Mouse (Mus musculus): ENCODE results near the gene Cep72.
"Not testable (repeated sequence)": the region's sequence is repeated elsewhere in the genome, so short reads cannot be mapped to it uniquely, and the experiment has no call there.

Cep72 gene

DNA sequence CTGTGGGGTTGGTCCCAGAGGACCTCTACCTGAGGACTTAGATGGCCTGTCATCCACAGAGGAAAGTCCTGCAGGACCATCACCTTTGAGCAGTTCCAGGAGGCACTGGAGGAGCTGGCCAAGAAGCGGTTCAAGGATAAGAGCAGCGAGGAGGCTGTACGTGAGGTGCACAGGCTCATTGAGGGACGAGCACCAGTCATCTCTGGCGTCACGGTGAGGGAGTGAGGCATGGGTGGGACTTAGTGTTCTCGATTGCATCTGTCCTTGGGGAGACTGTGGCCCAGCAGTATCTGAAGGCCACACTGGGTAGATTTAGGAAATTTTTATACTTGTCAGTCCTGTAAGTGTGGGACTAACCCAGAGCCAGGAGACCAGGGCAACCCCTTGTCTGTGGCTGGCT is 31.4 kb downstream of the Cep72 start:
- no peak for DNase-seq (ENCODE audit: low read depth, low spot score)

DNA sequence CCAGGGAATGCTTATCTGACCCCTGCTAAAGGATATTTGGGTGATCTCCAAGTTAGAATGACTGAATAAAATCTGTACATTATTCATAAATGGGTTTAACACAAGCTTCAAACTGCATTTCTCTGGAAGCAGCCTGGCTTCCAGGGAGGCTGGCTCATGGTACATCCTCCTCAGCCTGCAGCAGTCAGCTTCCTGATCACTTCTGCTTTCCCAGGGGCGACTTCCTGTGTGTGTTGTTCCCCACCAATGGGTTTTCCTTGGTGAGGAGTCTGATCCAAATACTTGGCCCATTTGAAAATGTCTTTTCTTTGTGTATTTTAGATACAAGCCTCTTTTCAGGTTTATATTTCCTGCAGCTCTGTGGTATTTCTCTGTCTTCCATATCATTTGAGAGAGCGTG is 33.1 kb downstream of the Cep72 start:
- no peak for DNase-seq (ENCODE audit: low read depth, low spot score)

DNA sequence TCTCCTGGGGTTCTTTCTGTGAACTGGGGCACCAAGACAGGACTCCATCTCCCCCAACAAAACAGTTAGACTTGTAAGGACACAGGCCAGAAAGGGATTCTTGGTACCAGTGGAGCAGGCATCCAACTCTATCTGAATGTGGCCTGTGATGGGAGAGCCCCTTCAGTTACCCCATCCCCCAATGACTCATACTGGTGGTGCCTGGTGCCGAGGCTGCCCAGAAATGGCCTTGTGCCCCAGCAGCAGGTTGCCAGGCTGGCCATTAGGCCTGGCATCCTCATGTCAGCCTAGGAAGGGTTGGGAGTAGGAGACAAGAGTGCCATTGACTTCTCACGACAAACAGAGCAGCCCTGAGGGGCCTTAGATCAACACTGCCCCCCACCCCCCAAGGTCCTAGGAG is 34.0 kb downstream of the Cep72 start:
- no peak for DNase-seq (ENCODE audit: low read depth, low spot score)

DNA sequence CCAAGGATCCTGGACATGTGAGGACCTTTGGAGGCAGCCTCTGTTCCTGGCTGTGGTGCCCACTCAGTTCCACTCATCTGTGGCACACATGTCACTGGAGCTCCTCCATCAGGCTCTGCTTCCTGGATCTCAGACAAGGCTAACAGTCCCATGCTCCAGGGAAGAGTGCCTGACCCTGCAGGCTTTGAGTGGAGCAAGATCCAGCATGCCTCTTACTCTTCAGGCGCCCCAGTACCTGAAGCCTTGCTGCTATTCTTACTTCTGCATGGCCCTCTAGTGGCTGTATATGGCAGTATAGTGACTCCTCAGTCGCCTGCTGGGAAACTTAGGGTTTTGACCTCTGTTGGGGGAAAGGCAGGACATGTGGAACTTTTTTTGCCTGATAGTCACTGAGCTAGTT is 35.9 kb downstream of the Cep72 start:
- peak; percentile 54 for DNase-seq (ENCODE audit: low read depth, low spot score)

DNA sequence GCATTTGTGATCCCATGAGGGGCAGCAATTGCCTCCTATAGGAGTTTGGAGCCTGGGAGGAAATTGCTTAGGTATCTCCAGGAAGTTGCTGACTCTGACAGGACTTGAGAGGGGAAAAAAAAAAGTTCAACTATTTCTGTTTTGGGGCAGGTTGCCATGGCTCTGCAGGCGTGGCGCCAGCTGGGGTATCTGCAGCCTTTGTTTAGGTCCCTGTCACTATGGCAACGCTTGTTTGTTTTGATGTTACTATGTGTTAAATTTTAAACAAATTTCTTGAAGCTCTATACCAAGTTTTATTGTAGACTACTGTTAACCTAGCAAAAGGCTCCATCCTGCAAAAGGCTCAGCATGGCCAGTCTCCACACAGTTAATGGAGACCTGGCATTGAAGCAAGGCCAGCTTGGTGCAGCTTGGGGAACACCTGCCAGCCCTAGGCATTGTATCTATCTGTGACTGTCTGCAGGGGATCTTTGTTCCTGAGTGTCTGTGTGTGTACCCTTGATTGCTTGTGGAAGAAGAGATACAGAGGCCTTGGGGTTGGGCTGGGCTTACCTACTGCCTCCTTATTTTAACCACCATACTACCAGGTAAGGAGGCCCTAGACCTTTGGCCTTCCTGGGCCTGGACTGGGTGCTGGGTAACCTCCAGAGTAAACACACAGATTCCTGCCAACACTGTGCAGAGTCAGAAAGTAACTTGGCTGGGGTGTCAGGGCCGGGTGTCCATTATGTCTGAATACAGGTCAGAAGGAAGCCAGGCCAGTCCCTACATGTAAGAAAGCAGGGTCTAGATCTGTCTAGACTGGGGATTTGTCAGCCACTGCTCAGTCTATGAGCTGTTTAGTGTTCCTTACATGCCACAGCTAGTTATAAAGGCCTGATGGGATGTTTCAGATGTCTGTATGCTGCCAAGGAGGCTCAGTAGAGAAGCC is 36.7 kb downstream of the Cep72 start:
- peak; percentile 71 for DNase-seq (ENCODE audit: low read depth, low spot score)

DNA sequence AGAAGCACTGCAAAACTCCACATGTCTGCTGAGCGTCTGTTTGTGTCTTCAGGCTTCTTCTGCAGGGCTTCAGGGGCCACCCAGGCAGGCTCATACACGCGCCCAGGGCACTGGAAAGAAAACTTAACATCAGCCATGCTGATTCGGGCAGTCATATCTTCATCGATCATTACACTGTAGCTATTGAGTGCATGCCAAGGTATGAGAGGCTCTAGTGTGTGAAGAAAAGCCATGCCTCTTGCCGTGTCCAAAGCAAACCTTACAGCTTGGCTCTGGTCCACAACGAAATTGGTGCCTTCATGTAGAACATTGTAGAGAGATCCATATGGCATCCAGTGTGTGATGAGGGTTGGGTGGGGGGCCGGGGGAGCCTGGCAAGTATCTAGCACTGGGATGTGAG is 43.1 kb downstream of the Cep72 start:
- DNase-seq (ENCODE audit: low read depth, low spot score), result not testable (repeated sequence)

DNA sequence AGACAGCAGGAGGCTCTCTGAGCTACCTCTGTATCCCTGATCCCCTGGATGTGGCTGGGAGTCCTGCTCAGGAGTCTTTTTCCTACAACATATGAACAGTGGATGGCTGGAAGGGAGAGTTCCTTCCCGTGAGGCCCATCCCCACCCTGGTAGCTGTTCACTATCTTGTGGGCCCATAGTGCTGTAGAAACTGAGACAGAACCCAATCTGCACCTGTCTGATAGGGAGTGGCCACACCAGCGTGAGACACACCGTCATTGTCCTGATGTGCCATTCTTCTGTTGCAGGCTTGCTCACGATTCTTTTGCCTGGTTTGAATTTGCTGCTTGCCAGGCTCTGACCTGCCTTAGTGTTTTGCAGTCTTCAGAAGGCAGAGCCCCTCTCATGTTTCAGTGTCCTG is 44.7 kb downstream of the Cep72 start:
- DNase-seq (ENCODE audit: low read depth, low spot score), result no peak

DNA sequence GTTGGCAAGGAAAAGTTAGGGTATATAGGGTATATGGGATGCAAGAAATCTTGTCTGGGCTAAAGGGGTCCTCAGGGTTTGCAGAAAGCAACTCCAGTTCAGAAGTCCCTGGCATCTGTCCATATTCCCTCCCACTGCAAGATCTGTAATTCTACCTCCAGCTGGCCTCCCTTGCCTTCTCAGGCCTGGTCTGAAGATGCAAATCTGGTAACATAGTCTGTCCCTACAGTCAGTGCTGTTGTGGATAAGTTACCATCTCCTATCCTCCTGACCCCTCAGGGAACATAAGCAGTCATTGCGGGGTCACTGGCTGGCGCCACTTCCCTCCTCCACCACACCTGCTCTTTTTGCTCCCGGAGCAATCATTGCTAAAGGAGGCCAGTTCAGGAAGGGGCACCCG is 46.2 kb downstream of the Cep72 start:
- DNase-seq (ENCODE audit: low read depth, low spot score), result no peak

DNA sequence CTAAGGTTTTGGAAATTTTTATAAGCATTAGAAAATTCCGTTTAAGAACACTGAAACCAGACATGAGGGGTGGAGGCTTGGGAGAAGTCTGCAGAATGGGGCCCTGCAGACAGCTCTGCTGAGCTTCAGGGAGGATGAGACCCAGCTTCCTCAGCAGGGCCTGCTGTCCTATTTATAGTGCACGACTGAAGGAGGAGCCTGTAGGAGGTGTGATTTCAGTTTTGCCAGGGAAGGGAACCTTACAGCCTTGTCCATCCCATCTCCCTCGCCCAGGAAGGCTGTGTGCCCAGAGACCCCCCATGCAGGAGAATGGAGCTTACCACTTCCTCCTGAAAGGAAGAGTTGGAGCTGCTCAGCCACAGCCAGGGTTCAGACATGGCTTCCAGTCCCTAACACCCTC is 51.4 kb downstream of the Cep72 start:
- no peak for DNase-seq (ENCODE audit: low read depth, low spot score)

DNA sequence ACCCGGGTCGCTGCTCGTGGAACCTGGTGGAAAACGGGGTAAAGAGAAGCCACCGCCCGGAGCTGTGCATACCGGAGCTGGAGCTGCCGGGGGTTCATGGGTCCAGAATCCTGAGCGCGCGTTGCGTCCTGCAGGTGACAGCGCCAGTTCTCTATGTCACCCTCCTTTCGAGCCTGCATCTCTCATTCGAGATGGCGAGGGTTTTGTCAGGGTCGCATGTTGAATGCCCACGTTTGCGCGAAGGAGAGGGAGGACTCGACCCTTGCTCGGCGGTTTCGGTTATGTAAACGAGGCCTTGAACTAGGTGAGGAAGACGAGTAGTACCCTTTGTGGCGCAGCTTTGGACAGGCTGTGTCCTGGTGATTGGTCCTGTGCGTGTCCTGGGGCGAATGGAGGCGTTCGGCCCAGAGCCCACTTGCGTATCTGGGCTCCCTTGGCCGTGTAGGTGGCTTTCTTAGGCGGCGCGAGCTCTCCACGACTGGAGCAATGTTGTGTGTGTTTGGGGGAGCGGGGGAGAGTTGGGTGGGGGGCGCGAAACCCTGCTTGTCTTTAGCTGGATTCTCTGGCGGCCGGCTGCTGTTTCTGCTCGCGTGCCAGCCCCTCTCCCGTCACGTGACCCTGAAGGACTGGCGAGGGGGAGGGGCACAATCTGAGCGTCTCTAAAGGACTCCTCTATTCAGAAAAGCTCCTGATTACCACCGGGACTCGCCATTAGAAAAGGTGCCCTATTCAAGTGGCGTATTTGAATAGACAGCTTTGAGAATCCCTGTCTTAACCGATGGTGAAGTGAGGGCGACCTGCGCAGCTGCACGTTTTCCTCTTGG is 52.1 kb downstream of the Cep72 start:
- peak; percentile 53 for DNase-seq (ENCODE audit: low read depth, low spot score)

DNA sequence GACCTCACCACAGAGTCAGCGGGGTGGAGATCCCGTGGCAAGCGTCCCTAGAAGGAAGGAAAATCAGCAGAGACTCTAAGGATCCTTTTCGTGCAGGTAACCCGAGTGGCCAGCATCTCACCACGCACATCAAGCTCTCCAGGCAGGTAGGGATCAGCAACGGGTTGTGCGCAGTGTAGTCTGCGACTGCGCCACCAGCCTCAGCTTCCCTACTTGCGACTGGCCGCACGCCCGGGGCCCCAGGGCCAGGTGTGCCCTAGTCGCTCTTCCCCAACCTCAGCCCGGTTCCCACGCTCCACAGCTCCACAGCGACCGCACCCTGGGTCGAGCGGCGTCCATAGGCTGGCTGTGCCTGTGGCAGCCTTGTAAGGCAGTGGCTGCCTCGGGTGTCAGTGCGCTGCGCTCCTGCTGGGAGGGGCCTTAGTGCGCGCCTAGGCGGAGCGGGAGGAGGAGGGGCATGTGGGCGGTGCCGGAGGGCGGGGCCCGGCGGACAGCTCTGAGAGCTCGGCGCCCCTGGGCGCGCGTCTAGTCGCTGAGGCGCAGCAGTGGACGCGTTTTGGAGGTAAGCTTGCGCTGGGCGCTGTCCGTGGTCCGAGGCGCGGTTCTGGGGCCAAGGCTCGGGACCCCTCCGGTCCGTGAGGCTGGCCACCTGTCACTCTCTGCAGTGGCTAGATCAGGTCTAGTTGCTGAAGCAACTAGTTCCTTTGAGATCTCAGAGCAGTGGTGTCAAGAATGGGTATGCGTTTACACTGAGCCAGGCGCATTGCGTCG is 53.0 kb downstream of the Cep72 start, which contains the start of gene Tppp:
Gene Tppp (plus strand): TSS at position 460 of the 771 bp plus-strand sequence.
- peak; percentile 92 for DNase-seq (ENCODE audit: low read depth, low spot score)

DNA sequence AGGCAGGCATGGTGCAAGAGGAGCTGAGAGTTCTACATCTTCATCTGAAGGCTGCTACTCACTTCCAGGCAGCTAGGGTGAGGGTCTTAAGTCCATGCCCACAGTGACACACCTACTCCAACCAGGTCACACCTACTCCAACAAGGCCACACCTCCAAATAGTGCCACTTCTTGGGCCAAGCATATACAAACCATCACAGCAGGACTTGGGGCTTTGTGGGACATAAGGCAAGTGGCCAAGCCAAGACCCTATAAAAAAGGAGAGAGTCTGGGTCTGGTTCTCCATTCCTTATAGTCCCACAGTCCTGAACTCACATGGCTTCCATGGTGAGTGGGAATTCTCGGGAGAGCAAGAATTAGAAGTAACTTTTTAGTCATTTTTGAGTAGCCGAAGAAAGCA is 53.9 kb downstream of the Cep72 start:
- not testable (repeated sequence) for DNase-seq (ENCODE audit: low read depth, low spot score)

DNA sequence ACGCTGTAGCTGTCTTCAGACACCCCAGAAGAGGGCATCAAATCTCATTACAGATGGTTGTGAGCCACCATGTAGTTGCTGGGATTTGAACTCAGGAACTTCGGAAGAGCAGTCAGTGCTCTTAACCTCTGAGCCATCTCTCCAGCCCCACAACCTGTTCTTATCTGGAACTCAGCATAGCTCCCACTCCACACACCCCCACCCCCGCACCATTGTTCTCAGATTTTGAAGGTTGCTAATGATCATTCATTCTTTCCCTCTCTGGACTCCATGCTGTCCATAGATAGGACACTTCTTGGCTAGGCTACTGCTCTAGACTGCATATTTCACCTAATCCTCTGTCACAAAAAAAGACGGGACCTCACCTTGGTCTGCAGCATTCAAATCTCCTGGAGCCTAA is 55.2 kb downstream of the Cep72 start:
- not testable (repeated sequence) for DNase-seq (ENCODE audit: low read depth, low spot score)

DNA sequence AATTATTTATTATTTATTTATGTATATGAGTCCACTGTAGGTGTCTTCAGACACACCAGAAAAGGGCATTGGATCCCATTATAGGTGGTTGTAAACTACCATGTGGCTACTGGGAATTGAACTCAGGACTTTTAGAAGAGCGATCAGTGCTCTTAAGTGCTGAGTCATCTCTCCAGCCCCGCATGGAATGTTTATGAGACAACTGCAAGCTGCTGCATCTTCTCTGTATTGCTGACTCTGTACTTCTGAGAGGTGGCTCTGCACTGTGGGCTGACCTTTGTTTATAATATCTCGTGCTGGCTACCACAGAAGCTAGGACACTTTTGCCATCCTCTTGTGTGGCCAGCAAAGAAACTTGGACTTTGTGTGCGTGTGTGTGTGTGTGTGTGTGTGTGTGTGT is 60.6 kb downstream of the Cep72 start:
- no peak for DNase-seq (ENCODE audit: low read depth, low spot score)

DNA sequence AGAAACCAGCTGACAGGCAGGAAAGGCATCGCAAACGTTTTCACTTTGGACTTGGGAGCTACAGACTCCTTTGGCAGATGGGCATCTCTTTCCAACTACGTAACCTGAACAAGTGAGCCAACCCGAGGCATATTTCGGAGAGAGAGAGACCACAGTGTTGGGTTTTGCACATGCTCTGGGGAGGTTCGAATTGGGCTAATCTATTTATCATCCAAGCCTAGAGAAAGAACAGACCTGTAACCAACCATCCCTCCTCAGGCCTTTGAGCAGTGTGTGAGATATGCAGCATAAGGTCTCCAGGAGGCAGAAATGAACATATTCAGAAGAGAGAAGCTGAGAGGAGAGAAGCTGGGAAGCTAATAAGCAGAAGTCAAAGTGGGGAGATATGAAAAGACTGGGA is 61.1 kb downstream of the Cep72 start:
- DNase-seq (ENCODE audit: low read depth, low spot score), result no peak

DNA sequence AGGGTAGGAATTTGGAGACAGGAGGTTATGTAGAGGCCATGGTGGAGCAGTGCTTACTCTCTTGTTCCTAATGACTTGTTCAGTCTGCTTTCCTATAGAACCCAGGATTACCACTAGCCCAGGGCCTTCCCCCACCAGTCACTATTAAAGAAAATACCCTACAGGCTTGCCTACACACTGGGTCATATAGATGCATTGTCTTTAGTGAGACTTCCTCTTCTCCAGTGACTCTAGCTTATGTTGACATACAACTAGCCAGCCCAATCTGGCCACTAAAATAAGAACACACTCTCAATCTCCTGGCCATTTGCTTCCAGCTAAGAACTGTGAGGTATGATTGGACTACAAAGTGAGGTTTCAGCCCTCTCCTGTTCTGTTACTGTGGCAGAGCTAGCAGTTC is 61.6 kb downstream of the Cep72 start:
- no peak for DNase-seq (ENCODE audit: low read depth, low spot score)

DNA sequence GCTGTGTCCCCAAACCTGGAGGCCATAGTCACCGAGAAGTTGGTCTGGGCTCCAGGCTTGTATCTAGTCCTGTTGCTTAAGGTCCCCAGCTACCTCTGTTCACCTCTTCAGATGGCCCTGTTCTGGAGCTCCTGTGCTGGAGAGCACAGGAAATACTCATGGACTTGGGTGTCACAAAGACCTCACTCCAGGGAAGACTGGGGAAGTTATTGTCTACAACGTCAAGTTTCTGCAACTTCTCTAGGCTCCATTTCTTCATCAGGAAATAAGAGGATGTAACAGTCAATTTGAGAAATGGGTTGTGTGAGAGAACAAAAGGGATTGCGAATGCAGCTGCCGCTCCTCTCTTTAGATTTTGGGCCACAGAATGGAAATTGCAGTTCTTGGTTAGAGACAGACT is 65.6 kb downstream of the Cep72 start:
- no peak for DNase-seq (ENCODE audit: low read depth, low spot score)

DNA sequence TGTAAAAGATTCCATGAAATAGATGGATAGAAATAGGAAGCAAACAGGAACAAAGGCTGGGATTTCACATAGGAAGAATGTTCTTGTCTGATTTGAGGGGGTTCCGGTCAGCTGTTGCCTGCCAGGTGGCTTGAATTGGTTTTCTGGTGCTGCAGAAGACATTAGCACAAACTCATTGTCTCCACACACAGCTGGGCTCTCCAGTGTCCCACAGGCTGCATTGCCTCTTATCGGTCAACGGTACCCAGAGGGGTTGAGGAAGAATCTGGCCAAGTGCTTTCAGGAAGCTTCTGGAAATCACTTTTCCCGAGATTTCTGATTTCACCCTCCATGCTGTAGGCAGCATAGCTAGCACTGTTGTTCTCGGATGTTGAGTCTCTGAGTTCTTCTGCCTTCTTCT is 70.8 kb downstream of the Cep72 start:
- DNase-seq (ENCODE audit: low read depth, low spot score), result no peak

DNA sequence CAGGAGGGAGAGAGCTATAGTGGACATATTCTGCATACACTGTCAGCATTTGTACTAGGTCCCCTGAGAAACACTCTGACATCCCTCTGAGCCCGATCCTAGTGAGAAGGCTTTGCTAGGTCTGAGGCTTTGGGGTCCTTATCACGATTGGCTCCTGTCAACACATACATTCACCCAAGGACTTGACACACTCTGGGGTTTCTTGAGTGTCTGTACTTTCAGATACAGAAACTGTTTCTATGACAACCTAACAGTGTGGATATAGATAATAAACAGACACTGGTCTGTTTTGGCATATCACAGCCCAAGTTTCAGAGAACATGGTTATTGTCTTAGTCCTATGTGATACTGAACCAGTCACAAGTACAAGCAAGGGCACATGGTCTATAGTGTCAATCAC is 71.3 kb downstream of the Cep72 start:
- no peak for DNase-seq (ENCODE audit: low read depth, low spot score)

DNA sequence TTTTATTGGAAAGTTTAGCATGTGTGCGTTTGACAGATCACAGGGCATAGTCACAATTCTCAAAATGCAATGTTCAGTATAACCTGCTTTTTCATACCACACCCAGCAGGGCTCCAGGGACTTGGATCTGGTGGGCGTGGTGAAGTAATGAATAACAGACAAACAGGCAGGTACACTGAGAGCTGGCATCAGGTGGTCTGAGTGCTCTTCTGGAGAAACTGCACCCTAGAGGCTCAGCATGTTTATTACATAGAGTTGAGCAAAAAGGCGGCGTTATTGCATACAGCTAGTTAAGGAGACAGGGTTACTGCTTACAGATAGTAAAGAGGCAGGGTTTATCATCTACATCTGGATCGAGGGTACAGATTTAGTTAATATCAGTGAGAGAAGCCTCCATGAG is 71.8 kb downstream of the Cep72 start:
- no peak for DNase-seq (ENCODE audit: low read depth, low spot score)

All from CD4-positive, CD25-positive, alpha-beta regulatory T cell, adult 2 months (primary cell).